Mouse (Mus musculus): ENCODE results near the gene Tmem41b.
A peak's percentile ranks its signal among the peaks of the same experiment; 100 is the strongest.
"Not testable (repeated sequence)": the region's sequence is repeated elsewhere in the genome, so short reads cannot be mapped to it uniquely, and the experiment has no call there.

Gene Tmem41b

GRCm38 (mm10) chr7:109986775-109987174 lies at the start of gene Tmem41b:
Gene Tmem41b, minus strand, starts transcription at chr7:109986929.
- TF ChIP-seq GATA4 (IDR thresholded peaks at IDR 0.05; ENCODE audit: insufficient replicate concordance, low read length) = not testable (repeated sequence)

GRCm38 (mm10) chr7:110030342-110030741 lies 43.6 kb upstream of the Tmem41b start:
- no peak for TF ChIP-seq GATA4 (IDR thresholded peaks at IDR 0.05; ENCODE audit: insufficient replicate concordance, low read length)

GRCm38 (mm10) chr7:110028826-110029225 lies 42.1 kb upstream of the Tmem41b start:
- TF ChIP-seq GATA4 (IDR thresholded peaks at IDR 0.05; ENCODE audit: insufficient replicate concordance, low read length) = no peak

GRCm38 (mm10) chr7:110026594-110026993 lies 39.9 kb upstream of the Tmem41b start:
- no peak for TF ChIP-seq GATA4 (IDR thresholded peaks at IDR 0.05; ENCODE audit: insufficient replicate concordance, low read length)

DNA sequence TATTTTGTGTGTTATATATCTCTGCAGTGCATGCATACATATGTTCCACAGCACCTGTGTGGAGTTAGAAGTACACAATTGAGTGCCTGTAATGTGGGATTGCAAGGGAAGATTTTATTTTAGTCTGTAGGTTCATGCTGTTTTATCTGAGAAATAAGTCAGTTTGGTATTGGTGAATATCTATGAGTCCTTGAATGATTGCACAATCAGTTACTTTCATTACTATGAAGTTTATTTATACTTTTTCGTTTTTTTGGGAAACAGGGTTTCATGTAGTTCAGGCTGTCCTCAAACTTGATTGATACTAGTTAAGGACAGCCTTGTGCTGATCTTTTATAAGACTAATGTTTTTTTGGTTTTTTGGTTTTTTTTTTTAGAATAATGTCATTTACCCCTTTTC lies 36.8 kb upstream of the Tmem41b start:
- no peak for TF ChIP-seq GATA4 (IDR thresholded peaks at IDR 0.05; ENCODE audit: insufficient replicate concordance, low read length)

- no peak for TF ChIP-seq GATA4 (IDR thresholded peaks at IDR 0.05; ENCODE audit: insufficient replicate concordance, low read length)
Measured at GRCm38 (mm10) chr7:110018631-110019482, 32.1 kb upstream of the Tmem41b start.

GRCm38 (mm10) chr7:110018117-110018630 lies 31.4 kb upstream of the Tmem41b start, which contains the start of gene Ipo7:
Gene Ipo7, plus strand, starts transcription at chr7:110018274.
- TF ChIP-seq GATA4 (IDR thresholded peaks at IDR 0.05; ENCODE audit: insufficient replicate concordance, low read length) = peak; percentile 6; the same call in 1 of the 2 replicates

DNA sequence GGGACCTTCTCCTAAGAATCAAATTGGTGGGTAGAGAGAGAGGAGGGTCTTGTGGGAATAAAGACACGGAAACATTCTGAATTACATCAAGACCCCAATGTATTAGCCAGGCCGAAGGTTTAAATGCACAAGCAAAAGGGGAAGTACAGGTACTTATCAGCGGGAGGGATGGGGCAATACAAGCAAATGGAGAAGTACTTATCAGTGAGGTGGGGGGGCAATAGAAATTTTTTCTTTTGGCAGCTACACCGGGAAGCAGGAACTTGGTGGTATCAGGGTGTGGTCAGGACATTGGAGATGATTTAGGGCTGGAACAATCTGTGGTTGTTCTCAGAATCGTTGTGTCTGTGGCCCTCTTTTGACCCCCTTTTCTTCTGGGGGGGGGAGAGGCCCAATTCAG lies 27.5 kb upstream of the Tmem41b start:
- TF ChIP-seq GATA4 (IDR thresholded peaks at IDR 0.05; ENCODE audit: insufficient replicate concordance, low read length) = no peak

GRCm38 (mm10) chr7:110011417-110011816 lies 24.7 kb upstream of the Tmem41b start:
- TF ChIP-seq GATA4 (IDR thresholded peaks at IDR 0.05; ENCODE audit: insufficient replicate concordance, low read length) = no peak

DNA sequence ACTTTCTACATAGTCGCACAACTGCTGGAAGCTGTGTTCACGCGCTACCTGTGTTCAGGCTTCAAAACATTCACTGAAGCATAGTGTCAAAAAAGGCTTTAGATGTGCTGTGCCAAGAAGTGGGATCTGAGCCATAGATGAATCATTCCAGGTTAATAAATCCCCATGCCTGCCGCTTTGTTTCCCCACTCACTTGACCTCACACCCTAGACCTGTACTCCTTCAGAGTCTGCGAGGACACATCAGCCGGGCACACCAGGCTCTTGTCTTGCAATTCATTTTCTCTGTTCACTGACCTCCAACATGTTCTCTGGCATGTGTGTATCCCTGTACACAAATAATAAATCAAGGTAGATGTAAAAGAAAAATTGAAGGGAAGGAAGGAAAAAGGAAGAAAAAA lies 22.4 kb upstream of the Tmem41b start:
- TF ChIP-seq GATA4 (IDR thresholded peaks at IDR 0.05; ENCODE audit: insufficient replicate concordance, low read length) = no peak

- no peak for TF ChIP-seq GATA4 (IDR thresholded peaks at IDR 0.05; ENCODE audit: insufficient replicate concordance, low read length)
Measured at GRCm38 (mm10) chr7:110008513-110008912, 21.8 kb upstream of the Tmem41b start.

- TF ChIP-seq GATA4 (IDR thresholded peaks at IDR 0.05; ENCODE audit: insufficient replicate concordance, low read length) = no peak
Measured at GRCm38 (mm10) chr7:110006471-110007195, 19.9 kb upstream of the Tmem41b start.

DNA sequence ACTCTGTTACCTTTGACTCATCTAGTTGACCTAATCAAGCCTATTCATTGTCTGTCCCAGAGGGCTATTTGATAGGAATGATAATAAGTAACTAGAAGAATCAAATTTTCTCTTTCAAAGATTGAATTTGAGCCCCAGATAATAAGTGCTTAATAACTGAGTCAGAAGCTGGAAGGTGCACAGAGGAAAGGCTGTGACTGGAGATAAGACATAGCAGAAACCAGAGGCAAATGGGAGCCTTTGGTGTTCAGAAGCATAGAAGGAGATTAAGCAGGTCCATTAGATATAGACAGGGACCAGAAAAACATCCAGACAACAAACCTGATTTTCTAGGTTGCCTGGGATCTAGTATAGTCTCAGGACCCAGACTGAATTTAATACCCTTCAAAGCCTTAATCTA lies 19.2 kb upstream of the Tmem41b start:
- no peak for TF ChIP-seq GATA4 (IDR thresholded peaks at IDR 0.05; ENCODE audit: insufficient replicate concordance, low read length)

DNA sequence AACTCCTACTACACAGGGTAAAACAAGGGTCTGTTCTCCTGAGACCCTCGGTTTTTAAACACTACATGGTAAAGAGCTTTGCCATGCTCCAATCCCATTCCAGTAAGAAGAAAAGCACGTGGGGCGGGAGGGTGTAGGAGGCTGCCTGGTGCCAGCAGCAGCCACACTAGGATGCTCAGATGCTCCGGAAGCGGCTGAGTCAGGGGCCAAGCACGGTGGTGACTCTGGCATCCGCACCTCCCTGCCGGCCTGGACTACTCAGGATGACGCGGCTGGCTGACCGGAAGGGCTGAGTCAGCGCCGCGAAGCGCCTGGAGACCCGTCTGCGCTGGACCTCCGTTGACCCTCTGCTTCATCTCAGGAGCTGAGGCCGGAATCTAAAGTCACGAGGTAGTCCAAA lies 16.2 kb upstream of the Tmem41b start:
- TF ChIP-seq GATA4 (IDR thresholded peaks at IDR 0.05; ENCODE audit: insufficient replicate concordance, low read length) = no peak

GRCm38 (mm10) chr7:110002092-110002491 lies 15.4 kb upstream of the Tmem41b start:
- no peak for TF ChIP-seq GATA4 (IDR thresholded peaks at IDR 0.05; ENCODE audit: insufficient replicate concordance, low read length)

DNA sequence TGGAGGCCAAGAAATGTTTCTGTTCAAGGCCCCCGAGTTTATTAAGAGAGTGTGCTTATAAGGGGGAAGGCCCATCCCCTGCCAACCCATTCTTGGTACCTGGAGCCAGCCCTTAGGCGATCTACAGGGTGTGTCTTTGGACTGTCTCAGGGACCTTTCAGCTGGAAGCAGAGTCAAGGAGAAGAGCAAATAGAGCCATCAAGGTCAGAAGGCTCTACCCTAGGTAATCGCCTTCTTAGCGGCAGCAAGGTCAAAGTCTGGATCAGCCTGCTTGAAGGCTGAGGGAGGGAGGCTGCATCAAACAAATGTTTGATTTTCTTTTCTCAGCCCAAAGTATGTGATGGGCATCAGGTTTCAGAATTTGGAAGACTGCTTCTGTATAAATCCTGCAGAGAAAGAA lies 11.7 kb upstream of the Tmem41b start:
- no peak for TF ChIP-seq GATA4 (IDR thresholded peaks at IDR 0.05; ENCODE audit: insufficient replicate concordance, low read length)

All from liver, adult (tissue).